Mouse (Mus musculus): ENCODE results near the gene Samd9l.

- no peak for TF ChIP-seq EP300 (IDR thresholded peaks at IDR 0.05; ENCODE audit: low read depth)
- TF ChIP-seq CTCF (IDR thresholded peaks at IDR 0.05; ENCODE audit: low read depth): peak; percentile 100
Measured at GRCm38 (mm10) chr6:3447404-3447803, 48.0 kb upstream of the Samd9l start.
